Mouse (Mus musculus) layer of hippocampus, postnatal 36 days (tissue): ENCODE results near the gene Nup98. TPM values are rescaled to one million over a fixed set of nuclear protein-coding genes. Genes with fewer than 3 reads are reported as not detected.
A peak's percentile ranks its signal among the peaks of the same experiment; 100 is the strongest.

Experiments used
- DNase-seq, 2 experiments: peaks; one replicate each; pipeline ENCODE4 v3.0.0; 2022
- total RNA-seq, 2 experiments: library from RNA; stranded (reverse); gene quantifications; 2 replicates each; pipeline ENCODE4 v1.2.3; 2021

Gene Nup98
- 10 to 100 TPM; 38.8 to 44.9 TPM for total RNA-seq

GRCm38 (mm10) chr7:102209756-102210721 is at the start of gene Nup98, which contains the start of gene Pgap2:
Gene Nup98, minus strand, starts transcription at chr7:102210176.
Gene Pgap2, plus strand, starts transcription at chr7:102210208.
- peak; percentile 99 for DNase-seq

- DNase-seq = no peak
Observed at GRCm38 (mm10) chr7:102258753-102259152, 48.8 kb upstream of the Nup98 start.

DNA sequence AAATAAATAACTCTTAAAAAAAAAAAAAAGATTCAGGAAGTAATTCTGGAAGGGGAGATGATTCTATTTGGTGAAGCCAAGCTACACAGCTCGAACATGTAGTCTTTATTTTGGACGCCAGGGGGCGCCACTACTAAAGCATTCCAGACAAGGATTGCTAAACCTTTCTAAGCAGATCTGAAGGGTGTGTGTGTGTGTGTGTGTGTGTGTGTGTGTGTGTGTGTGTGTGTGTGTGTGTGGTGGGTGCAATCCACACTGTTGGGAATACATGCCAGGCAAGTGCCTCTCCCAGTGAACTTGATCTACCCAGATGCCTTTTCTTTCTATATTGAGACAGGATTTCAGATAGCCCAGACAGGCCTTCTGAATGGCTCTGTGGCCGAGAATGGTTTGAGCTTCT is 48.2 kb upstream of the Nup98 start:
- DNase-seq = peak; percentile 68

DNA sequence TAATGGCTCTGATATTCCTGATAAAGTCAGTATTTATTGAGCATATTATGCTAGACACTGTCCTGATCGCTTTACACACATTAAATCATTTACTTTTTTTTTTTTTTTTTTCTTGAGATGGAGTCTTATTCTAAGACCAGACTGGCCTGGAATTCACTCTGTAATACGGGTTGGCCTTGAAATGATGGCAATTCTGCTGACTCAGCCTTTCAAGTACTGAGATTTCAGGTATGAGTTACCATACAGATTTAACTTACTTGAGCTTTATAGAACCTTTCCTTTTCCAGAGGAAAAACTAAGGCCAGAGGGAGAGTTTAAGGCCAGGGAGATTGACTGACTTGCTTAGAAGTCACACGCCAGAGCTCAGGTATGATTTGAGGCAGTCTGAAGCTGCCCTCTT is 46.7 kb upstream of the Nup98 start:
- no peak for DNase-seq

GRCm38 (mm10) chr7:102255954-102256353 is 46.0 kb upstream of the Nup98 start, which contains the start of gene Rhog:
Gene Rhog, minus strand, starts transcription at chr7:102256054.
- no peak for DNase-seq

- no peak for DNase-seq
Observed at GRCm38 (mm10) chr7:102253631-102254030, 43.7 kb upstream of the Nup98 start.

GRCm38 (mm10) chr7:102250631-102251214 is 40.7 kb upstream of the Nup98 start:
- DNase-seq = peak; percentile 84 to 86

DNA sequence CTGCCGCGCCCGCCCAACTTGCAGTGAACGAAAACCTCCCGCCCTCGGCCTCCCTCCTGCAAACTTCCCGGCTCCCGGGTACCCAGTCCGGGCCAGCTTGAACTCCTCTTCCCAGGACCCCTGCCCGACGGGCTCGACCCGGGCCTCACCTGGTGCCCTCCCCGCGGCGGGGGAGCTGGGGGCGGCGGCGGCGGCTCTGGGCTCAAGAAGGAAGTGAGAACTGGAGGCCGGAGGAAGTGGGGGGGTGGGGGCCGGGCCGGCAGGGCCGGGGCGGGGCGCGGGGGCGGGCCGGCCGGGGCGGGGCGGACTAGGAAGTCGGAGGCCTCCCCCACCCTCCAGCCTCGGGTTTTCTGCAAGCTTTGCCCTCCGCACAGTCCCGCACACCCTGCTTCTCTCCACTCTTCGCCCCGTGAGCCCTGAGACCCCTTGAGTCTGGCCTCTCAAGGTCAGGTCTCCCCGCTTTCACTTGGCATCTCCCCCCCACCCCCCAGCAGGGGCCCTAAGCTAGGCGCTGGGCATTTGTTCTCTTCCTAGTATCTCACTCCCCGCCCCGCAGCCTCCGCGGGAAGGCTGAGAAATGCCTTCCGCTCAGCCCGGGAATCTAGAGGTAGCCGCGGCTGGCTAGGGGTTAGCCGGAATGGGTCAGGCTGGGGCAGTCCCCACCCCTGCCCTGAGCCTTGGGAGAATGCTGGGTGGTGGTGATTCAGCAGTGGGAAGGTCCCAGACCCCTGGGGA is 40.1 kb upstream of the Nup98 start:
- DNase-seq = peak in 1 of 2 experiments; percentile 57

- DNase-seq = no peak
Observed at GRCm38 (mm10) chr7:102249531-102249895, 39.5 kb upstream of the Nup98 start.

- no peak for DNase-seq
Observed at GRCm38 (mm10) chr7:102248691-102249404, 38.9 kb upstream of the Nup98 start.

GRCm38 (mm10) chr7:102246956-102247797 is 37.2 kb upstream of the Nup98 start:
- DNase-seq = no peak

- DNase-seq = no peak
Observed at GRCm38 (mm10) chr7:102246265-102246664, 36.3 kb upstream of the Nup98 start.

GRCm38 (mm10) chr7:102245775-102246174 is 35.8 kb upstream of the Nup98 start:
- no peak for DNase-seq

GRCm38 (mm10) chr7:102244782-102245535 is 35.0 kb upstream of the Nup98 start:
- DNase-seq = no peak

DNA sequence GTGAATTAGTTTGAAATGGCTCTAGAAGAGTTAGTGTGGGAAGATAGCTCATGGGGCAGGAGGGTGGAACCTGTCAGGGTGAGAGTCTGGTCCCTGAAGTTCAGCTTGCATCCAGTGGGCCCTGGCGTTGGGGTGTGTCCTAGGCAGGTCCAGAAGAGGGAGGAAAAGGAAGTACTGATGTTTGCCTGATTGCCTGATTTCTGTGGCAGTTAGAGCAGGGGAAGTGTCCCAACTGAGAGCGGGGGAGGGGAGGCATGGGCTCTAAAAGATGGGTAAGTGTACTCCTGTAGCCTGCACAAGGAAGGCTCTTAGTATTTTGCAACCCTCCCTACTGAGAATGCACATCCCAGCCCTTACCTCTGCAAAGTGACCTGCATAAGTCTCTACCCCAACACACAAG is 33.9 kb upstream of the Nup98 start:
- DNase-seq = no peak

DNA sequence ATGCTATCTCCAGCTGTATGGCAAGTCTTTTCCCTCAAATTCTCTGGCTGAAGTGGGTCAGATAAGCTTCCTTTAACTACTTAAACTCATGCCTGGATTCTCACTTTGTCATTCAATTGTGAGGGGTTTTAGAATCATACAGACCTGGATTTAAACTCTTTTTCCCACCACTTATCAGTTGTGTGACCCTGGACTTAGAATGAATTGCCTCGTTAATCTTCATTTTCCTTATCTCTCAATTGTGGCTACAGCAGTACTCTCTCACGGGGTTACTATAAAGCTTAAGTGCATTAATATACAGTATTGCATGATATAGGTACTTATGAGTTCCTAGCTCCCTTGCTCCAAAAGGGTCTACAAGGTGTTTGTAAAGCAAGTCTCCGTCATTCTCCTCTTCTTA is 32.9 kb upstream of the Nup98 start:
- DNase-seq = no peak

- DNase-seq = no peak
Observed at GRCm38 (mm10) chr7:102242371-102242770, 32.4 kb upstream of the Nup98 start.

DNA sequence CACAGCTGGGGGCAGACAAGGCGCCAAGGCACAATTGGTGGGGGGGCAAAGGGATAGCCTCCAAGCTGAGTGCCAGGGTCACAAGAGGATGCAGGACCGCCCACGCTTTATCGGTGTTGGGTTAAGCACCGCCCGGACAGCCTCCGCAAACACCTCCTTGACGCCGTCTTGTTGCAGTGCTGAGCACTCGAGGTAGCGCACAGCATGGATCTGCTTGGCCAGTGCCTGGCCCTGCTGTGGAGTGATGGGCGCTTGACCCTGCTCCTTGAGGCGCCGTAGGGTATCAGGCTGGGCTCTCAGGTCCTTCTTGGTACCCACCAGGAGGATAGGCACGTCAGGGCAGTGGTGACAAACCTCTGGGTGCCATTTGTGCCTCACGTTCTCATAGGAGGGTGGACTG is 29.6 kb upstream of the Nup98 start:
- DNase-seq = no peak

DNA sequence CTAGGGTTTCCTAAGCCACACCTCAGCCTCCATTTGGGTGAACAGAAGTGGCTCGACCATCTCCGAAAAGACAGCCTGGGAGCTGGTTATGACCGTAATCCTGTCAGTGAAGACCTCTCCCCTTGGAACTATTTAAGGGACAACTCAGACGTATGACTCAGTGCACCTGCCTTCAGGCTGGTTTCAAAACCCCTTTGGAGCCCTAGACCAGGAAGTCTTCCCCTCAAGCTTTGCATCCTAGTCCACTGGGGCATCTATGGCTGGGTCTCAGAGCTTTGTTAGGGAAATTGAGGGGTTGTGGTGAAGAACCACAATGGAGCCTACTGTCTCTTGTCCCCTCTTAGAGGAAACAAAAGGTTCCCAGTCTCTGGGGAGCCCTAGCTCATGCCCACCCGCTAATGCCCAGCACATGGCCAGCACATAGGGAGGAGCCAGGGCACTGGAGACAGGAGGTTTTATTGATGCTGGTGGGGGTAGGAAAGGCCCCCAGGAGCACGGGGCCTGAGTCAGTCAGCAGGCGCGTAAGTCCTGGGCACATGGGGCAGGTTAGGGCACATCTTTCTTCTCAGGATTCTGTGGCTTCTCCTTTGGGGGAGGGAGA is 28.8 kb upstream of the Nup98 start:
- DNase-seq = peak in 1 of 2 experiments; percentile 40

DNA sequence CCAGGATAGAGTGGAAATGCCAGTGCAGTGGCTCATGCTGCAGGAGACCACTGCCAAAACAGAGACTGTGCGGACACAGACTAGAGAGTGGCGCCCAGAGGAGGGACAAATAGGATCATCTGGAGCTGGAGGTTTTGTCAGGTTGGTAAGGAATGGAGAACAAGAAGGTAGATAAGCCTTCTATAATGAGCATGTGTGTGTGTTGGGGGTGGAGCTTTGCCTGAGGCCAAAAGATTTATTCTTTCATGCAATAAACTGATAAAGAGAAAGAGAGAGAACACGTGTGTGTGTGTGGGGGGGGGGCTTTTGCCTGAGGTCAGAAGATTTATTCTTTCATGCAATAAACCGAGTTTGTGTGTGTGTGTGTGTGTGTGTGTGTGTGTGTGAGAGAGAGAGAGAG is 23.1 kb upstream of the Nup98 start:
- DNase-seq = no peak
